Mouse (Mus musculus) adrenal gland (tissue): ENCODE measurements around the gene Ovca2.

Experiments
- intact Hi-C: fragments of 180-260 bp; cut with DNase I; formaldehyde crosslinking; loops from one replicate; pipeline ENCODE4 v1.15.1; 2025
- long read RNA-seq, 2 experiments: library from polyadenylated mRNA; unstranded; transcript quantifications; one replicate each; pipeline ENCODE4 v2.0.0; 2020; ENCODE audit warnings: borderline replicate concordance in 1 of 2; ENCODE audit not compliant: insufficient replicate concordance in 1 of 2

Ovca2 gene
- long read RNA-seq, experiment 1, transcript Ovca2-201 (2 exons, 2,670 nt), result major isoform, 11 of 14 reads
- long read RNA-seq, experiment 1, partial matches to known transcripts, result 0 of 14 reads
- long read RNA-seq, experiment 1, other reads (novel, unspliced or antisense), result 1 of 14 reads
- long read RNA-seq, experiment 2, transcript Ovca2-201 (2 exons, 2,670 nt), result major isoform, 21 of 24 reads
- long read RNA-seq, experiment 2, partial matches to known transcripts, result 0 of 24 reads
- long read RNA-seq, experiment 2, other reads (novel, unspliced or antisense), result 2 of 24 reads

DNA sequence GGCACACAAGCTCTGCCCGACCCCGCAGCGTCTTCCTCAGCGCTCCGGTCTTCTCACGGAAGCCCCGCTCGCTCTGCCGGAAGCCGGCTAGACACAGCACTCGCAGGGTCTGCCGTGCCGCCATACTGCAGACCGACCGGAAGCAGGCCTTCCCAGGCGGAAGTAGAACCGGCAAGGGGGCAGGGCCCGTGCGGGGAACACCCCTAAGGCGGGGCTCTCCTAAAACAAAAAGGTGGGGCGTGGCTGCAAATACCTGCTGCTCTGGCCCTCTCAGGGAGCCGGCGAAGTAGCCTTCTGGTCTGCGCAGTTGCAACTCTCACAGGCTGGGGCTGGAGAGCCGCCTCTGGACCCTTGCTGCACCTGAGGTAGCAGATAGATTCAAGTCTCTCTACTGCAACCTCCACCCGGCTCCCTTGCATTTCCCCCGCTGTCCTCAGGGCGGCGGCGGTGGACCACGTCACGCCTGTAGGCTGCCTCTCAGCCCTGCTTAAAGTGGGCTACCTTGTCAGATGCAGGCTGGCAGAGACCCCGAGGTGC is at the start of gene Ovca2:
Gene Ovca2 (minus strand): TSS at position 164 of the 537 bp plus-strand sequence.
- intact Hi-C loops, result no loop called here

- intact Hi-C loops, result no loop called here
These were observed 49.0 kb upstream of the Ovca2 start for GRCm38 (mm10) chr11:75227632-75228031.

DNA sequence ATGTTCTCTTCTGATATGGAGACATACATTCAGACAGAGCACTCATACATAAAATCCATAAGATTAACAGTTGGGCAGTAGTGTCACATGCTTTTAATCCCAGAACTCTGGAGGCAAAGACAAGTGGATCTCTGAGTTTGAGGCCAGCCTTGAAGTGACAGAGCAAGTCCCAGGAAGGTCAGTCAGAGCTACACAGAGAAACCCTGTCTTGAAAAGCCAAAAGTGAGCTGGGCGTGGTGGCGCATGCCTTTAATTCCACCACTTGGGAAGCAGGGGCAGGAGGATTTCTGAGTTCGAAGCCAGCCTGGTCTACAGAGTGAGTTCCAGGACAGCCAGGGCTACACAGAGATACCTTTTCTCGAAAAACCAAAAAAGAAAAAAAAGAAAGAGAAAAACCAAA is 46.2 kb upstream of the Ovca2 start:
- intact Hi-C loops, result no loop called here

DNA sequence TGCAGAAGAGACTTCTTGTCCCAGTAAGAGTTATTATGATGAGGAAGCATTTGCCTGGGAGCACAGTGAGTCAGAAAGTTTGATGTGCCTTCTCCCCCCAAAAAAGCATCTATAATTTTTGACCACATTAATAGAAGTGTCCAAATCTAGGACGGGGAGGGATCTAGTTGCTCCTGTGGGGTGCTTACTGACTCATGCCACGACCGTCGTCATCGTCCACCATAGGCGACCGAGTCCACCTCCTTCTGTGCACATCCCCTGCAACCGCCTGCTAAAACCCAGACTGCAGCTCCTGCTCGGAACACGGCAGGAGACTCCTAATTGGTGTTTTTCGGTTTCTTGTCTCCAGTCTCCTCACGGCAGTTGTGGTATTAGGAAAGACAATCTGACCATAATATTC is 45.4 kb upstream of the Ovca2 start:
- intact Hi-C loops, result no loop called here

DNA sequence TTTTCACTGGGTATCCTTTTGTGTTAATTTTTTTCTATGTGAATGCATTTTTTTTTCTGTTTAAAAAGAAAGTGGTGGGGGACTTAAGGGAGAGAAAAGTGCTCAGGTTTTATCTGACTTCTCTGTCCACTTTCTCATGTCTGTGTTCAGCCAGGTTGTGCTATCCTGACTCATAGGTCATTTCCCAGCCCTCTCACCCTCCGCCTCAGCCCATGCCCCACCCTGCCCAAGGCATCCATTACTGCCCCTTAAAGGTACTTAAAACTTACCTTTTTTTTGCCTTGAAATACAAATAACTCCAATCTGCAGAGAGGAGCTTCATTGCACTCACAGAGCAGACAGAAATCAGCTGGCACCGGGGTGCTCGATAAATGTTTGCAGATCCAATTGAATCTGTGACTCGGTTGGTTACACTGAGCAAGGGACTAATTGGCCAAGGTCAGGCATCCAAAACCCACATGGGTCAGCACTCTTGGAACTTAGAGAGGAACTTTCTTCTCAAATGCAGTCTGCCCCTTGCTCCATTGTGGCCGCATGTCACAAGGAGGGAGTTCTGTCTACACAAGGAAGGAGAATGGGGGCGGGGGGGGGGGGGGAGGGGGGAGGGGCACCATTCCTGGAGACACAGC is 42.0 kb upstream of the Ovca2 start:
- intact Hi-C loops, result no loop called here

DNA sequence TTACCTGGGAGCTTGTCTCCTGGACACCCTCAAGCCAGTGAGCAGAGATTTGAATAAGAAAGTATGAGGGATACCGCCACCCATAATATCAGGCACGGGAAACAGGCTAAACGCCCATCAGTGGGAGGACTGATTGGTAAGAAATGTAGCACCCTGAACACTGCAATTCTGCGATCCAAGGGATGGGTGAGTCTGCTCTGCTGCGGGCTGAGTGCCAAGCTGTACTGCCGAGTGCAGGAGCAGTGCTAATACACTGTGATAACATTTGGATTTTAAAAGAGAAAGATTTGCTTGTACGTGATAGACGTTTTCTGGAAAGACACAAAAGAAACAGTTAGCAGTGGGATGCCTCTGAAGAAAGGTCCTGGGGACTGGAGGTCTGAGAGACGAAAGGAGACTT is 41.5 kb upstream of the Ovca2 start:
- intact Hi-C loops, result no loop called here

GRCm38 (mm10) chr11:75214081-75214950 is 35.7 kb upstream of the Ovca2 start:
- intact Hi-C loops, result no loop called here

GRCm38 (mm10) chr11:75213372-75214080 is 34.9 kb upstream of the Ovca2 start:
- intact Hi-C loops, result no loop called here

GRCm38 (mm10) chr11:75212876-75213275 is 34.2 kb upstream of the Ovca2 start:
- intact Hi-C loops, result no loop called here

DNA sequence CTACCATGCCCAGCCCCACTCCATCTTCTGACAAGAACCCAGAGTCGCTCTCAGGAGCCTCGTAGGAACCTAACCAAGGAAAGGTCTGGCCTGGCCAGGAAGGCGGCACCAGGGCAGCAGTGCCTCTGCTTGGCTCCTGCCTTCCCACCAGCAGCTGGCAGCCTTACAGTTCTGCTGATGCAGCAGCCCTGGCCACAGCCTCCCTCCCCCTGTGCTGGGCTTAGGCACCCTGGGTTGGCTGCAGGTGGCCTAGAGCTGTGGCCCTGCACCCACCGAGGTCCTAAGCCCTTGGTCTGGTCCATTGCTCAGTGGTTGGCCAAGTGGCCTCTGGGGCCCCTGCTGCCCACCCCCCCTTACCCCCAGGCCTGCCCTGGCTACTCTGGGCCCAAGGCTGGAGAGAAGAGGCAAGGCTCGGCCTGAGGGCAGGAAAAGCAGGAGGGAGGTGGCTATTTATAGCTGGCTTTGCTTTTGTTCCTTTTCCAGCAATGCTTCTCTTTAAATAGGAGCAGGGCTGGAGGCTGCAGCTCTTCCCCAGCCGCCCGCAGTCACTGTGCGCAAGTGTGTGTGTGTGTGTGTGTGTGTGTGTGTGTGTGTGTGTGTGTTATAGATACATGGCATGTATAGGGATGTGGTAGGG is 33.5 kb upstream of the Ovca2 start:
- intact Hi-C loops, result no loop called here

- intact Hi-C loops, result no loop called here
These were observed 32.1 kb upstream of the Ovca2 start for GRCm38 (mm10) chr11:75210755-75211154.

DNA sequence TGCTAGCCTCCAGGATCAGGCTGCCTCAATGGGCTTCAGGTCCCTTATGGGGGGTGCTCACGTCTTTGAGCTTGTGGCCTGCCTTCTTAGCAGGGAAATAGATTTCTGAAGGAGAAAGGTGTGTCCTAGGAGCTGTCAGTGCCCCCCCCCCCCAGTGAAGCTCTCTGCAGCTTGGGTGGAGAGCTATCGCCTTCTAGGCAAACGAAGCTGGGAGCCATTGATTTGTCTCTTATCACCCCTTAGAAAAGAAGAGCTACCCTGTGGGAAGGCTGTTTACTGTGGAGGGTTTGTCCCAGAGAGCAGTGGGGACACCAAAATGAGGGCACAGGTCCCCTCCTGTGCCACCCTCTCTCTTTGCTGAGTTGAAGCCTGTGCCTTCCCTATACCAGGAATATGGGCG is 31.5 kb upstream of the Ovca2 start:
- intact Hi-C loops, result no loop called here

- intact Hi-C loops, result no loop called here
These were observed 30.7 kb upstream of the Ovca2 start for GRCm38 (mm10) chr11:75209363-75209762.

- intact Hi-C loops, result no loop called here
These were observed 27.7 kb upstream of the Ovca2 start for GRCm38 (mm10) chr11:75206347-75206746.

GRCm38 (mm10) chr11:75204472-75204871 is 25.8 kb upstream of the Ovca2 start:
- intact Hi-C loops, result no loop called here

DNA sequence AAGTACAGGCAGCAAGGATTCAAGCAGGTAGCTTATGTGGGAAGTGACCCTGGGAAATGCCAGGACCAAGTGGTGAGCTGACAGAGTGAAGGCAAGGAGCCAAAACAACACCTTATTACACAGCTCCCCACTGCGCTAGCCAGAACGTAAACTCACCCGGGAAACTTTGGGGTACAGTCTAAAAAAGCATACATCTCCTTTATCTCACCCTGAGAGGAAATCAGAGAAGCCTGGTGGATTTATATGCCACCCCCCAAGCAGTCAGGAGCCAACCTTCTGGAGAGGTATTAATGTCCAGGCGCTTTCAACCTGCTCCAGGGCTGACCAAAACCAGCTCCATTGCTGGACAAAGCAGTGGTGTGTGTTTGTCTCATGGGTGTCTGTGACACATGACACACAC is 25.3 kb upstream of the Ovca2 start:
- intact Hi-C loops, result no loop called here

DNA sequence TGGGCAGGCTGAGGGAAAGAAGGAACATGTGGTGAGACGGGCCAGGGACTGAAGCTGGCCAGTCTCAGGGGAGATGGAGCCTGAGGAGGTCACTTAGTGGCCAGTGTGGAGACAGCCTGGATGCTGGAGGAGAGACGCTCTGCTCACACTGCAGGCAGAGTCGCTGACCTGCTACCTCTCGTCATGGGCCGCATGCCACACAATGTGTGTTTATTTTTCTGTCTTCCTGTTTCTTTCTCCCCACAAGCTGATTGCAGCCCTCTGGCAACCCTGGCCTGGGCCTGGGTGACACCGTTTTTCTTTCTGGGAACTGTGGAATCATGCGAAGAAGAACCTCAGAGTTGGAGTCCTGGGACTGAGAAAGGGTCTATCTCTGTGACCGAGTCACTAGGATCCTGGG is 23.1 kb upstream of the Ovca2 start:
- intact Hi-C loops, result no loop called here

DNA sequence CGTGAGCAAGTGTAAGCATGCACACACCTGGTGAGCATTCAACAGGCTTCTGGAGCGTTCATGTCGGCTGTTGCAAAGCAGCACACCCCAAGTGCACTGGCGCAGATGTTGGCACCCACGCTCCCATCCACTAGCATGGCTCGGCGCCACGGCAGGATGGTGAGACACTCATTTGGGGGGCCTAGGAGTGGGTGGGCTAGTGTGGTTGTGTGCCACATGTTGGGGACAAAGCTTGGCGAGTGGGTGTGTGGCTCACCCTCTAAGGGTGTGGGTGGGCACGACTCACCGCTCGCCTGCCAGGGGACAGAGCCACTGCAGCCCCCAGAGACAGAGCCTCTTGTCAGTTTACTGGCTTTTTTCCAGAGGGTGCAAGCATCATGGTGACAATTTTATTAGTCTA is 22.3 kb upstream of the Ovca2 start:
- intact Hi-C loops, result no loop called here

GRCm38 (mm10) chr11:75199951-75200350 is 21.3 kb upstream of the Ovca2 start:
- intact Hi-C loops, result no loop called here

GRCm38 (mm10) chr11:75198792-75199191 is 20.2 kb upstream of the Ovca2 start:
- intact Hi-C loops, result no loop called here

GRCm38 (mm10) chr11:75197956-75198355 is 19.3 kb upstream of the Ovca2 start:
- intact Hi-C loops, result no loop called here
